Mouse (Mus musculus) lung, postnatal 0 days (tissue): ENCODE data around the gene Myh4.

Source experiments
- CTCF ChIP-seq: IDR thresholded peaks from 2 replicates; pipeline ENCODE4 v1.5.1; 2016; ENCODE audit warnings: antibody characterized with exemption, mild to moderate bottlenecking
- EP300 ChIP-seq: IDR thresholded peaks from 2 replicates; pipeline ENCODE4 v1.6.1; 2016; ENCODE audit warnings: antibody characterized with exemption, mild to moderate bottlenecking, control low read depth

GRCm38 (mm10) chr11:67199321-67199720 lies 38.5 kb upstream of the Myh4 start:
- no peak for TF ChIP-seq CTCF
- no peak for TF ChIP-seq EP300
